Mouse (Mus musculus): ENCODE measurements around the gene Axl.

Gene Axl

GRCm38 (mm10) chr7:25788220-25789128, at the start of gene Axl:
TSS of gene Axl (minus strand) at chr7:25788705.
- peak; percentile 69 for DNase-seq (ENCODE audit: low spot score)

GRCm38 (mm10) chr7:25835188-25835891, 46.8 kb upstream of the Axl start:
- no peak for DNase-seq (ENCODE audit: low spot score)

- no peak for DNase-seq (ENCODE audit: low spot score)
These were observed 43.3 kb upstream of the Axl start for GRCm38 (mm10) chr7:25831557-25832530.

- DNase-seq (ENCODE audit: low spot score): no peak
These were observed 41.7 kb upstream of the Axl start for GRCm38 (mm10) chr7:25830251-25830650.

- DNase-seq (ENCODE audit: low spot score): no peak
These were observed 38.7 kb upstream of the Axl start for GRCm38 (mm10) chr7:25827199-25827598.

- DNase-seq (ENCODE audit: low spot score): no peak
These were observed 37.5 kb upstream of the Axl start for GRCm38 (mm10) chr7:25826029-25826428.

- no peak for DNase-seq (ENCODE audit: low spot score)
These were observed 36.5 kb upstream of the Axl start for GRCm38 (mm10) chr7:25825043-25825442.

- DNase-seq (ENCODE audit: low spot score): peak; percentile 52
These were observed 27.9 kb upstream of the Axl start, which contains the start of gene Cyp2s1 for GRCm38 (mm10) chr7:25816241-25816919. TSS of gene Cyp2s1 (minus strand) at chr7:25816913.

- DNase-seq (ENCODE audit: low spot score): no peak
These were observed 27.1 kb upstream of the Axl start for GRCm38 (mm10) chr7:25815571-25815970.

GRCm38 (mm10) chr7:25814711-25815110, 26.2 kb upstream of the Axl start:
- no peak for DNase-seq (ENCODE audit: low spot score)

- no peak for DNase-seq (ENCODE audit: low spot score)
These were observed 23.7 kb upstream of the Axl start for GRCm38 (mm10) chr7:25812195-25812594.

GRCm38 (mm10) chr7:25811716-25812115, 23.2 kb upstream of the Axl start:
- no peak for DNase-seq (ENCODE audit: low spot score)

GRCm38 (mm10) chr7:25805631-25806343, 17.3 kb upstream of the Axl start:
- peak; percentile 74 for DNase-seq (ENCODE audit: low spot score)

- DNase-seq (ENCODE audit: low spot score): no peak
These were observed 16.3 kb upstream of the Axl start for GRCm38 (mm10) chr7:25804792-25805191.

- no peak for DNase-seq (ENCODE audit: low spot score)
These were observed 15.0 kb upstream of the Axl start for GRCm38 (mm10) chr7:25803460-25803859.

- peak; percentile 69 for DNase-seq (ENCODE audit: low spot score)
These were observed 14.0 kb upstream of the Axl start for GRCm38 (mm10) chr7:25802241-25803125.

- no peak for DNase-seq (ENCODE audit: low spot score)
These were observed 12.5 kb upstream of the Axl start for GRCm38 (mm10) chr7:25801031-25801430.

GRCm38 (mm10) chr7:25799369-25799768, 10.9 kb upstream of the Axl start:
- DNase-seq (ENCODE audit: low spot score): no peak

GRCm38 (mm10) chr7:25798540-25798939, 10.0 kb upstream of the Axl start:
- DNase-seq (ENCODE audit: low spot score): no peak

GRCm38 (mm10) chr7:25794775-25795174, 6.3 kb upstream of the Axl start:
- no peak for DNase-seq (ENCODE audit: low spot score)

Measured in urinary bladder, postnatal 25 days (tissue).